Mouse (Mus musculus): ENCODE results near the gene Syt3.

- no peak for TF ChIP-seq CTCF (IDR thresholded peaks at IDR 0.05; ENCODE audit: borderline replicate concordance, extremely low read depth, insufficient read depth, insufficient read length)
- no peak for TF ChIP-seq POLR2A (IDR thresholded peaks at IDR 0.05; ENCODE audit: borderline replicate concordance, extremely low read depth, insufficient read depth, insufficient read length, poor library complexity, severe bottlenecking)
These were observed 57.3 kb downstream of the Syt3 start for GRCm38 (mm10) chr7:44441180-44441579.
